Mouse (Mus musculus): Measurements from ENCODE around the gene Cped1.

The Cped1 gene

DNA sequence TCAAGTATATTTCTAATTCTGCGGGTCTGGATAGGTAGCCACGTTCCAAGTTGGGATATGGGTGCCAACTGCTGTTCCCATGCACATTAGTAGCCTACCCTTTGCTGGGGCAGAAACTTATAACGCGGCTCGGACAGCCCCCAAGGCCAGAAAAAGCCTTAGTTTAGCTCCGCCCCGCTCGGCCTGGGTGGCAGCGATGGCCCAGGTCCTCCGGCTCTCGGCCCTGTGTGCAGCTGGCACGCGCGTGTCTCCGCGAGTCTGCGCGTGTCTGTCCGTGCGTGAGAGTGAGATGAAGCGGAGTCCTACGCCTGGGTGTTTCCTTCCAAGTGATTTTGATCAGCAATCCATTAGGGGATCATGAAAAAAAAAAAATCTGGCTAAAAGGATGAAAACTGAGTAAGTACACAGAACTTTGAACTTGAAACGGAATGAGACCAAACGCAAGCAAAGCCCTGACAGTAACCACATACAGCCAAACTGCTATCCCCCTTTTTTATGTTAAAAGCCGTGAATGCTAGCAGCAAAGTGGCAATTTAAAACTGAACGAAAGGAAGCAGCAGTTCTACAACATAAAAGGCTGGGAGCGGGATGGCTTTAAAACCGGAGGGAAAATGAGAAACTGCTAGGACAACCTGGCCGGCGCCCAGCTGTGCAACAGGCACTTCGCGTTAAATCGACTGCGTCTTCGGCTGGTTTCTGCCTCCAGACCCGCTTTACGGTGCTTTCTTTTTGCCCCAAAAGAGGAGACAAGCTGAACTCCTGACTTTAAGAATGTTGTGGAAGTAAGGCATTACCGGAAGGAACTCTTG lies at the start of gene Cped1:
TSS of gene Cped1 (plus strand) at position 185 of the 809 bp plus-strand sequence.
- no peak for DNase-seq (ENCODE audit: low spot score in 2 of 2)

- no peak for DNase-seq (ENCODE audit: low spot score in 2 of 2)
These were observed 47.6 kb upstream of the Cped1 start for GRCm38 (mm10) chr6:21937981-21938635.

GRCm38 (mm10) chr6:21949226-21949731 lies 36.4 kb upstream of the Cped1 start, which contains the start of gene Ing3:
Gene Ing3, plus strand, starts transcription at chr6:21949571.
- DNase-seq (ENCODE audit: low spot score in 2 of 2): peak; percentile 99

DNA sequence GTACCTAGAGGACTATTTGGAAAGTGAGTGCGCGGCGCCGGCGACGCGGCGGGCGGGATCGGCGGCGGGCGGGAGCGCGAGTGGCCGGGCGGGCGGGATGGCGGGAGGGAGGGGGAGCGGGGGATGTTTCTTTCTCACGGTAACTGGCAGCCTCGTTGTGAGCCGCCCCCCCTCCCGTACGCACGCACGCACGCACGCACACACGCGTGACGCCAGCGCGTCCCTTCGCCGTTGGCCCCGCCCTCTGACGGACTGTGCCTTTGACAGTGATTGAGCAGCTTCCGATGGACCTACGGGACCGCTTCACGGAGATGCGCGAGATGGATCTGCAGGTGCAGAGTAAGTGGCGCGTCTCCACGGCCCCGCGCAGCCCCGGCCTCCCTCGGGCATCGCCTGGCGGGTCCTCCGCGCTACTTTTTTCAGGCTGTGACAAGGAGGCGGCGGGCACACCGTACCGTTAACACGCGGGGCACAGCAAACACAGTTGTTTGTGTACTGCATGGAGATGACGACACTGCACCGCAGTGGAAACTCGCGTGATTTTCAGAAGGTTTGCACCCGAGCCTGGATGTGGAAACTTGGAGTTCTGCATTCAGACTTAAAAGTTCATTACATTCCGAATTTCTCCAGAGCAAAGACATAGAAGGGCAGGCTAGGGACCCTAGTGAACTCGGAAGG lies 35.8 kb upstream of the Cped1 start:
- peak; percentile 98 for DNase-seq (ENCODE audit: low spot score in 2 of 2)

DNA sequence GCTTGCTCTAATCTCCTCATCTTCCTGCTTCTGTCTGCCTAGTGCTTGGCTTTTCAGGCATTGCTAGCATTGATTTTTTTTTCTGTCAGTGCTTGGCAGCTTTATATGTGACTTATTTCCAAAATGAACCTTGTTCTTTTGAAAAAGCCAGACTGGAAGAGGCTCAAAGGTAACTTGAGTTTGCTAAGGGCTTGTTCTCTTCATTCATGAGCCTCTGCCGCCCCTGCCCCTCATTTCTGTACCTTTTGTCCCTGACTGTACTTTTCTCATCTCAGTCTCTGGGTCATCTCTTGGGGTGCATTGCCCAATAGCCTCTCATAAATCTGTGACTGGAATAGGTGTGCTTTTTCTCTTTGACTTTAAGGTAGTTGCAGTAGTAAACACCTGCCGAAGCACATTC lies 35.0 kb upstream of the Cped1 start:
- no peak for DNase-seq (ENCODE audit: low spot score in 2 of 2)

- no peak for DNase-seq (ENCODE audit: low spot score in 2 of 2)
These were observed 30.2 kb upstream of the Cped1 start for GRCm38 (mm10) chr6:21955468-21955867.

DNA sequence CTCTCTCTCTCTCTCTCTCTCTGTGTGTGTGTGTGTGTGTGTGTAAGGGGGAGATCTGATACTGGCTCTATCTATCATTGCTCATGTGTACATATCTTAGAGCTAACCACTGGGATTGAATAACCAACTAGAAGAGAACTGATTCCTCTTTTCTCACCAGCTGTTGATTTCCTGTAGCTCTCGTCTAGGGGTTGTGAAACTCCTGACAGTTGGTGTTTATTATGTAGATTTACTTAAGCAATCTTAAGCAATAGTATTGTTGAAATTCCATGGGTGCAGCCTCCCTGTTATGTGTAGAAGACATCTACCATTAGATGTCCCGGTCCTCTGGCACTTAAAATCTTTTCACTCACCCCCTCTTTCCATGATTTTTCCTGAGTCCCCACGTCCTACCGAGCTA lies 26.8 kb upstream of the Cped1 start:
- no peak for DNase-seq (ENCODE audit: low spot score in 2 of 2)

DNA sequence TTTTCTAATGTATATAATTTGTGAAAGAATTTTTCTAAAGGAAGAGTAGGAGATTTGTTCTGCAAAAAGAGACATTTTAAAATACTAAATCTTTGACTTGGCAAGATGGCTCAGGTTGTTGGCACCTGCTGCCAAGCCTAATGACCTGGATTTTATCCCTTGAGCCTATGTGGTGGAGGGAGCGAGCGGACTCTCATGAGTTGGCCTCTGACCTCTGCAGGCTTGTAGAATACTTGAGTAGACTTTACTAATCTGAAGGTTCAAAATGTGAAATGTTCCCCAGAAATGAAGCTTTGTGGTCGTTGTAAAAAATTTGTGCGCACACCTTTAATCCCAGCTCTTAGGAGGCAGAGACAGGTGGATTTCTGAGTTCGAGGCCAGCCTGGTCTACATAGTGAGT lies 25.8 kb upstream of the Cped1 start:
- DNase-seq (ENCODE audit: low spot score in 2 of 2): no peak

GRCm38 (mm10) chr6:21977532-21977931 lies 8.2 kb upstream of the Cped1 start:
- no peak for DNase-seq (ENCODE audit: low spot score in 2 of 2)

DNA sequence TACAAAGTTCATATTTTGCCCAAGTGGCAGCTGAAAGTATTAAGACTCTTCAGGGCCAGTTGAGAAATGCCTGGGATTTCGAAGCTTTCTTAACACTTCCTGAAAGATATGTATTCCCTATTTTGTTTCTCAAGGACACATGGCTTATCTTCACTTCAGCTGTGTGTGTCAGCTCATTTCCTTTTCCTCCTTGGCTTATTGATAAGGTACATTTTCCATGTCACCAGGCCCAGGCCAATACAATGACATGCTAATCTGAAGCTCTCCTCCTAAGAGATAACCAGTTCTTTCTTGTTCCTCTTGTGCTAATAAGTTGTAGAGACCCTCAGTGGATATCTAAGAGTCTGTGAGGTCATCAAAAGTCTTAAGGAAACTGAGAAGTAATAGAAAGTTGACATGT lies 4.6 kb upstream of the Cped1 start:
- DNase-seq (ENCODE audit: low spot score in 2 of 2): no peak

GRCm38 (mm10) chr6:21984990-21985731 lies 555 bp upstream of the Cped1 start:
- peak in 1 of 2 experiments; percentile 20 for DNase-seq (ENCODE audit: low spot score in 2 of 2)

GRCm38 (mm10) chr6:21986660-21987331 lies 1.1 kb downstream of the Cped1 start:
- DNase-seq (ENCODE audit: low spot score in 2 of 2): no peak

DNA sequence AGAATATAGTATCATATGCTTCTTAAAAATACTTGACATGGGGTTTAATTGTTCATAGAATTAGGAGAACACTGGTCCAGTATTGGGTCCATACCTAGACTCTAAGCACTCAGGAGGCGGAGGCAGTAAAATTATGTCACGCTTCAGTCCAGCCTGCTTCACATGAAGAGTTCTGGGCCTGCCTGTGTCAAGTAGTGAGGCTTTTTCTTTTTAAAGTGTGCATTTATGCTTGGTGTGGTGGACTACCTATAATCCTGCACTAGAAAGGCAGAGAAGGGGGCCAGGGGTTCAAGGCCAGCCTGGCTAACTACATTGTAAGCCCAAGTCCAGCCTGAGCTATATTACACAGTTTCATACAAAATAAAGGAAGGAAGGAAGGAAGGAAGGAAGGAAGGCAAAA lies 1.8 kb downstream of the Cped1 start:
- DNase-seq (ENCODE audit: low spot score in 2 of 2): no peak

- no peak for DNase-seq (ENCODE audit: low spot score in 2 of 2)
These were observed 2.6 kb downstream of the Cped1 start for GRCm38 (mm10) chr6:21988296-21988695.

DNA sequence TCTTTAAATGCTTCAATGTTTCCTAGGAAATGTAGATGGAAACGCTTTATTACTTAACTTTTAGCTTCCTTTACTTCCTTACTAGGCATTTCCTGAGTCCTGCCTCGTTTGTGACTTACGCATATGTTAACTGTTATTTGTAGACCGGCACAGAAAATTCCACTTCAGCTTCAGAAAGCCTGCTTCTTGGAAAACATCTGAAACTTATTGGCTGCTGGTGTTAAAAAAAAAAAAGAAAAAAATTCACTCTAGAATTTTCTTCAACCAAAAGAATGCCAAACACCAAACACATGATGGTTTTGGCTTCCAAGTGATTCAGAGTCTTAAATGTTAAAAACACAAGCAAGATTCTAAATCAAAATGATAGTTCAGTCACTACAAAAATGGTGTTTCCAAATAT lies 3.4 kb downstream of the Cped1 start:
- DNase-seq (ENCODE audit: low spot score in 2 of 2): no peak

- DNase-seq (ENCODE audit: low spot score in 2 of 2): no peak
These were observed 4.7 kb downstream of the Cped1 start for GRCm38 (mm10) chr6:21990181-21991135.

DNA sequence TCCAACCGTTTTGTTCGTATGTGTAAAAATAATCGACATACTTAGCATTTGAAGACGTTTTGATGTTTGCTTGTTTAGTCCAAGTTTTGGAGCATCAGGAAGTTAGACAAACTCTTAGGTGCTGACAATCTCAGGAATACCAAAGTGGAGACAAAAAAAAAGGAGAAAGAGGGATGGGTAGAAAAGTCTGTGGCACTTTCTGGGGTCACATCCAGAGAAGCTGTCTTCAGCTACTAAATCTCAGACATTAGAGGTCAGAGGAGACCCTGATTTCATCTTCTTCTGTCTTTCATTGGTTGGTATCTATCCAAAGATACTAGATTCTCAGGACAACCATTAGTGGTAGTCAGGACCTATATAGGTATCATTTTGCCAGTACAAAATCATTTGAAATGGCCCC lies 5.4 kb downstream of the Cped1 start:
- no peak for DNase-seq (ENCODE audit: low spot score in 2 of 2)

DNA sequence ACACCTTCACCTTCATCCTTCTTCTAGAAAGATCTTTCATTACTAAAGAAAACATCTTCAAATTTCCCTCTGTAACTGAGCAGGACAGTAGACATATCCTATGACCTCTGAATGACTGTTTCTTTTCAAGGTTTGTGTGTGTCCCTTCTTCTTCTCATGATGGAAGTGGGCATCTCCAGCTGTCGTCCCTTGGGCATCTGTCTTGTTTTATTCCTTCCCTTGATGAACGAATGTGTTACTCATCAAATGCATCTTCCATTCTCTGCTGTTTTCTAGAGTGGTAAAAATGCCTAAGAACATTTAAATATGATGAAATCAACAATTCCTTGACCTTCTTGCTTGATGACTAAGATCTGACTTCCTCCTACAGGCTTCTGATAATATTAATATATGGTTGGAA lies 7.4 kb downstream of the Cped1 start:
- no peak for DNase-seq (ENCODE audit: low spot score in 2 of 2)

DNA sequence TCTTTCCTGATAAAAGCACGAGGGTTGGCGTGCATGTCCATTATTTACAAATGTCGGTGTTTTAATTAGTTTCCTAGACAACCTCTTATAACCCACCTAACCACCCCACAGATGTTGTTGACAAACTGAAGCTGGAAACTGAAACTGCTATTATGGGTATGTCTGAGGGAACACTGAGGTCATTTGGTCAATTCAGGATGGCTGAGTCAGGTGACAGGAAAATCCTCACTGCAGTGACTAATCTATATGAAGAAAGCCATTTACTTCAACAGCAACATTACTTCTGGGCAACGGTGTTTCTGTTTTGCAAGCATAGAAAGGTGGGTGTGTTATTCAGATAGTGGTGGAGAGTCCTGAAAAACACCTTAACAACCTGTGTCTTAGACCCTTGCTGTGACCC lies 12.4 kb downstream of the Cped1 start:
- DNase-seq (ENCODE audit: low spot score in 2 of 2): no peak

- DNase-seq (ENCODE audit: low spot score in 2 of 2): no peak
These were observed 13.3 kb downstream of the Cped1 start for GRCm38 (mm10) chr6:21999025-21999424.

All from right cerebral cortex, postnatal 36 days (tissue).